Mouse (Mus musculus): ENCODE measurements around the gene Tanc1.

Tanc1 gene

GRCm38 (mm10) chr2:59612733-59613473, 1.1 kb downstream of the Tanc1 start:
- no peak for DNase-seq (ENCODE audit: extremely low read depth, low read depth)

DNA sequence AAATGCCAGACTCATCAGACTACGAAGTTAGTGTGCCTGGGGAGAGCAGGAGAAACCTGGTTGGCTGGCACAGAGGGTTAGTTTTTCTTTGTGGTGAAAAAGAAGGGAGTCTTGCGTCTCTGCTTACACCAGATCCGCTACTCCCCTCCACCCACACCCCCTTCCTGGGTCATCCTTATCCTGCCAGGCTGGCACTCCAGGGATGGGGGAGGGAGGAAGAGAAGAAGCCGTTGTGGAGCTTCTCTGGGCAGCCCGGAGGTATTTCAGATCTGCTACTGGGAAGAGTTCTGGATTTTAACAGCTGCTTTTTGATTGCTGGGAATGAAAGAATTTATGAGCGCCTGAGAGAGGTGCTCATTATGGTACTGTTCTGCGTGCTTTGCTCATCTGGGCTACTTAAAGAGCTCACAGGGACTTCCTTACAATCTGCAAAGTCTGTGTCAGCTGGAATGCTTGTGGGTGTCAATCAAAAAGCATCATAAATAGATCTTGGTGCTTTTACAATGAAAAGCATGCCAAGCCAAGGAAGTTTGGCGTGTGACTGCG, 1.7 kb downstream of the Tanc1 start:
- DNase-seq (ENCODE audit: extremely low read depth, low read depth): no peak

DNA sequence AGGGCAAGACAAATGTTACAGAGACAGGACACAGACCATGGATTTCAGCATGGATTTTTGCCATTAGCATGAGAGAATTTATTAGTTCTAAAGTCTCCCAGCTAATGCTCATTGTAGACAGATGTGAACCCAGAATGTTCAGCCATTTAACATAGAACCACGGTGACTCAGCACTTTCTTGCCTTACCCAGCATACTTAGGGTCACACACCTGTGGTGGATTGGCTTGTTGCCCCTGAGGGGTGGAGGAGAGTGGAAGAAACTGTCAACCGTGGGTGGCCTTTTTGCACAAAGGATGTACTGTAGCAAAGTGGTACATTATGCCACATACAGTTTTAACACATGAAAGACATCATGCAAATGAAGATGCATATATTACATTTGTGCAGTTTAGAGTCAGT, 5.0 kb downstream of the Tanc1 start:
- DNase-seq (ENCODE audit: extremely low read depth, low read depth): no peak

- DNase-seq (ENCODE audit: extremely low read depth, low read depth): no peak
Measured at GRCm38 (mm10) chr2:59618996-59619395, 7.2 kb downstream of the Tanc1 start.

DNA sequence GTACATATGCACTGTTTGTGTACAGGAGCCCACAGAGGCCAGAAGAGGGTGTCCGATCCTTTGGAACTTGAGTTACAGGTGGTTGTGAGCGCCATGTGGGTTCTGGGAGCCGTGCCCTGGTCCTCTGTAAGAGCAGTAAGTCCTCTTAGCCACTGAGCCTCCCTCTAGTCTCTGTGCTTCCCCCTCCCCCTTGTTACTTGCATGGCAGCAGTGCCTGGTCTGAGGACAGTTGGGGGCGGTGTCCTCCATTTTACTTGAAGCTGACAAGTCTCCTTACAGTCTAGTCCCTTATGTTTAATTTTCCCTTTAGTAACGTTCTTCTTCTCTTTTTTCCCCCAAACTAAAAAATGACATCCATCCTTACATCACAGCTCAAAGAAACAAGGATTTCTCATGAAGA, 8.8 kb downstream of the Tanc1 start:
- no peak for DNase-seq (ENCODE audit: extremely low read depth, low read depth)

- no peak for DNase-seq (ENCODE audit: extremely low read depth, low read depth)
Measured at GRCm38 (mm10) chr2:59622514-59623139, 10.8 kb downstream of the Tanc1 start.

DNA sequence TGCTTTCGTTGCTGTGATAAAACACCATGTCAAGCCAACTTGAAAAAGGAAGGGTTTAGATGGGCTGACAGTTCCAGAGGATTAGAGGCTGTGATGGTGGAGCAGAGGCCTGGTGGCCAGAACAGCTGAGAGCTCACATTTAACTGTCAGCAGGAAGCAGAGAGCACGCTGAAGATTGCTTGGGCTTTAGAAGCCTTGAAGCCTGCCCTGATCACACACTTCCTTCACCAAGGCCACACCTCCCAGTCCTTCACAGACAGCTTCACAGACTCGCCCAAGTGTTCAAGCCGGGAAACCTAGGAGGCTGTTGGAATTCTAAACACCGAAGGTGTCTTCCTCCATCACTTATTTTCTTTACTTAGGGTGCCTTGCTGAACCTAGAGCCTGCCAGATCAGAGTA, 12.0 kb downstream of the Tanc1 start:
- DNase-seq (ENCODE audit: extremely low read depth, low read depth): no peak

DNA sequence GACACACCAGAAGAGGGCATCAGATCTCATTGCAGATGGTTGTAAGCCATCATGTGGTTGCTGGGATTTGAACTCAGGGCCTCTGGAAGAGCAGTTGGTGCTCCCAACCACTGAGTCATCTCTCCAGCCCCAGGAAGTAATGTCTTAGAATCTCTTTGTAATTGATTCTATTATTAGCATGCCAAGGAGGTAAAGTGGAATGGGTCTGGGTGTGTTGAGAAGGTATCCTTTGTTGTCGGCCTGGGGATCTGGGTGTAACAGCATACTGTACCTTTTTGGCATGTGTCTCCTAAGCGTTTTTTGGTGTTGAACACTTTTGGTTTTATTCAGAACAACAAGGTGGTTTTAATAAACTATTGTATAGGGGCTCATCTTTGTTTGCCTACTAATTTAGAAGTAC, 13.6 kb downstream of the Tanc1 start:
- no peak for DNase-seq (ENCODE audit: extremely low read depth, low read depth)

DNA sequence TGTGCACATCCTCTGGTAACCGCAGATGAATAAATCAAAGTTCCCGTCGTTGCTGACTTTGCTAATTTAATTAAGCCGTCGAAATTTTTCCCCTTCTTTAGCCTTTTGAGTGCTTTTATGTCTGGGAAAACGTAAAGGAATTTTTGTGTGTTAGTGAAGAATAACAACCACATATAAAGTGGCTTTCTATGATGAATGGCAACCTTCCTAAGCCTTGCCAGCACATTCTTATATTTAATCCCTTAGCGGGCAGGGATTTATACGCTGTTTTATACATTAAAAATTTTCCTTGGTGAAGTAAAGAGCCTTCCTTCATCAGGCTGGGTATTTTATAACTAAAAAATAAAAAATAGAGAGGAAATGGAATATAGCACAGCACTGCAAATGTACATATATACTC, 14.1 kb downstream of the Tanc1 start:
- DNase-seq (ENCODE audit: extremely low read depth, low read depth): no peak

- DNase-seq (ENCODE audit: extremely low read depth, low read depth): no peak
Measured at GRCm38 (mm10) chr2:59626422-59626821, 14.6 kb downstream of the Tanc1 start.

DNA sequence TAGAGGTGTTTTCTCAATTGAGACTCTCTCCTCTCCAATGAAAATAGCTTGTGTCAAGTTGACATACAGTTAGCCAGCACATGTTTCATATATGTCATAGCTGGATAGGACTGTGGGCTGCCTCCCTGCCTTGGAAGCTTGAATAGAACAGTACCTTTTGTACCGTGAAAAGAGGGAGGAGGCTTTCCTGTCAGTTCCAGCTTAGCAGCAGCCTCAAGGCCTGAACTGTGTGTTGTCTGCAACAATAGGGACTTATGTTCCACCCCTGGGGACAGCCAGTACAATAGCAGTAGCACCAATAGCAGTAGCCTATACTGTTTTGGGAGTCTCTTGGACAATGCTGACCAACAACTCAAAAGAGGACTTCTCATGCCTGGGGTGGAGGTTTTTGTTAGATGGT, 15.7 kb downstream of the Tanc1 start:
- no peak for DNase-seq (ENCODE audit: extremely low read depth, low read depth)

DNA sequence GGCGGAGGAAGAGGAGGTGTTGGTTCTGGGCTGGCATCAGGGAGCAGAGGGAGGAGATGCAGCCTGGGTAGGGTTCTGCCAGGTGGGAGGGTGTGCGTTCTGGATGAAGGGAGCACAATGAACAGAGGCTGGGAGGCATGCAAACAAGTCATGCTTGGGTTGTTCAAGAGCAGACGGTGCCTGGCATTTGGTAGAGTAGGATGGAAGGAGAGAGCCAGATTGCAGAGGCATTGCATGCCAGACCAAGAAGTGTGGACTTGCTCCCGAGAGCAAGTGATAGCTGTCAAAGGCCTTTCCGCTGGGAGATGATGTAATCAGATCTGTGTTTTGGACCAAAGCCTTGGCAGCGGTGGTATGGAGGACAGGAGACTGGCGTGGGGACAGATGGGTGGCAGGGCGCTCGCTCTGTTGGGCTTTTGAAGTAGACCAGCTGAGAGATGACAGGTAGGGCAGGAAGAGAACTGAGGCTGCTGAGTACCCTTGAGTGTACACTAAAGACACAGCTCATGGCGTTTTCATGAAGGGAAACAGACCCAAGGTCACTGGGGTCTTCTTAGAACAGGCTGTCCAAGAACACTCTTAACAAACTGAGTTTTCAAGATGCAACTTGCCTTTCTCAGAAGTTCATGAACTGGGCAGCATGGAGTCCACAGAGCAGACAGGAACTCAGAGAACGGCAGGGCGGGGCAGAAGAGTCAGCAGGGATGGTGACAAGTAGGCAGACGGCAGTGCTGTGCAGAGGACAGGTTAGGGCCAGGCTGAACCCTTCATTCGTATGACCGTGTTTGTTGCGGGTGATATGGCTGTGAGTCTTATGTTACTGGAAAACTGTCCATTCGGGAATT, 16.4 kb downstream of the Tanc1 start:
- no peak for DNase-seq (ENCODE audit: extremely low read depth, low read depth)

GRCm38 (mm10) chr2:59629829-59630228, 18.0 kb downstream of the Tanc1 start:
- no peak for DNase-seq (ENCODE audit: extremely low read depth, low read depth)

- DNase-seq (ENCODE audit: extremely low read depth, low read depth): no peak
Measured at GRCm38 (mm10) chr2:59631406-59631805, 19.6 kb downstream of the Tanc1 start.

GRCm38 (mm10) chr2:59633761-59634430, 22.1 kb downstream of the Tanc1 start:
- no peak for DNase-seq (ENCODE audit: extremely low read depth, low read depth)

DNA sequence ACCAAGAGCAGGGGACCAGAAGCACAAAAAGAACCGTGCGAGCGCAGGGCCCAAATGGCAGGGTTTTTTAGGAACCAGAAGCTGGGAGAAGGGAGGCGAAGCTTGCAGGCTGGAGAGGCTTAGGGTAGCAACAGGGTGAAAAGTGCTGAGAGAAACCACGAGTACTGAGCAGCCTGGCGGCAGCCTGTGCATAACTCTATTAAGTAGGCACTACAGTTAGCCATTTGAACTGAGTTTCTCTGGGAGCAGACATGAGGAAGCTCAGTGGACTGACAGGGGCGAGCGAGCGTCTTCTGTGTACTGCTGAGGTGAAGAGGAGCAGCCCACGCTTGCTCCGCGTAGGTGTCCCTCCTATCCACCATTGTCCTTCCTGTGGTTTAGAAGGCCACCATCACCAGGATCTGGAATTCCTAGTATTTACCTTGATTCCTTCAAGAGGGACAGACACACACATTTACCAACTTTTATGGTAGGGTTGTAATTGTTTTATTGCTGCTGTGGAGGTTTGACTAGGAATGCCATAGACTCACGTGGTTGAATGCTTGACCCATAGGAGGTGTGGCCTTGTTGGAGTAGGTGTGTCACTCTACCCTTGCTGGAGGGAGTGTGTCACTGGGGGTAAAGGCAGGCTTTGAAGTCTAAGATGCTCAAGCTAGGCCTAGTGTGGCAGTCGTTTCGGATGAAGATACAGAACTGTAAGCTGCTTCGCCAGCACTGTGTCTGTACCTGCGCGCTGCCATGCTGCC, 25.4 kb downstream of the Tanc1 start:
- no peak for DNase-seq (ENCODE audit: extremely low read depth, low read depth)

DNA sequence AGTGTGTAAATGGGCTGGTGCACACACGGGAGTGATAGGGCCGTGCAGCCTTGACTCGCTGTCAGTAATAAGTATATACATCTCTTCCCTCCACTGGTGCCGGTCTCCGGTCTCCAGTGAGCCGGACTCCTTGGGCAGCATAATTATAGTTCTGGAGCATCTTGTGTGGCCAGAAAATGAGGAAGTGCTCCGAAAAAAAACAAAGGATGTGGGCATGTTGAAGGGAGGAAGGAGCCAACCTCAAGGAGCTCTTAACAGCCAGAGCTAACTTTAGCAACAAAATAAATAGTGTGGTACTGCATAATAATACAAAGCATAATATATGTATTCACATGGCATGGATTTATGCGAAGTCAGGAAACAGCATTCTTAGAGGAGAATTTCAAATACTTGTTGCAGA, 30.9 kb downstream of the Tanc1 start:
- DNase-seq (ENCODE audit: extremely low read depth, low read depth): no peak

- no peak for DNase-seq (ENCODE audit: extremely low read depth, low read depth)
Measured at GRCm38 (mm10) chr2:59644816-59645215, 33.0 kb downstream of the Tanc1 start.

GRCm38 (mm10) chr2:59645515-59645914, 33.7 kb downstream of the Tanc1 start:
- DNase-seq (ENCODE audit: extremely low read depth, low read depth): no peak

DNA sequence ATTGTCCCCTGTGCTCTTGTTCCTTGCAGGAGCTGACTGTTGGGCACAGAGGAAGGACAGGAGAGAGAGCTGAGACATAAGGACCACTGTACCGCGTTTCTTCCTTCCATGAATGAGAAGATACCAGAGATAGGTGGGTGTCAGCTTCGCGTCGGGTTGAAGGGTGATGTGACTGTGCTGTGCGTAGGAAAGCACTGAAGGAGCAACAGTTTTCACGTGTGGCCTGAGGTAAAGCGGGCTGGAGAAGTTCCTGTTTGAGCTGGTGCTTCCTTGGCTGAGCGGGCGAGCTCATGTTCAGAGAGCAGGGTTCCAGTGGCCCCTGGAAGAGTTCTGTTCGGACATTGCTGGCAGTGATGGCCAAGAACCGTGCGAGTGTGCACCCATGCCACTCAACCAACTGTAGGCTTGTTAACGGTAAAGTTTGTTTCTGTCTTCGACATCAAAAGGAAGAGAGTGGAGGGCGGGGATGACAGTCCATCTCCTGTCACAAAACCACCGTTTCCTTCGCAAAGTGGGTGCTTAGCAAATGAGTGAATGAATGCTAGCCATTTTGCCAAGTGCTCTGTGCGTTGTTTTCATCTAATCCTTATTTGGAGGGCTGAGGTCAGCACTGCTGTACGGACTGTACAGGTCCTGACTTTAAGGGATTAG, 35.0 kb downstream of the Tanc1 start:
- DNase-seq (ENCODE audit: extremely low read depth, low read depth): no peak
